Mouse (Mus musculus) spleen, adult 18-20 months (tissue): ENCODE data around the gene Pnpla1.

Source experiments
- DNase-seq, 2 experiments: peaks; one replicate each; pipeline ENCODE4 v3.0.0; 2022; ENCODE audit warnings: mixed read lengths in 2 of 2

Pnpla1 gene

DNA sequence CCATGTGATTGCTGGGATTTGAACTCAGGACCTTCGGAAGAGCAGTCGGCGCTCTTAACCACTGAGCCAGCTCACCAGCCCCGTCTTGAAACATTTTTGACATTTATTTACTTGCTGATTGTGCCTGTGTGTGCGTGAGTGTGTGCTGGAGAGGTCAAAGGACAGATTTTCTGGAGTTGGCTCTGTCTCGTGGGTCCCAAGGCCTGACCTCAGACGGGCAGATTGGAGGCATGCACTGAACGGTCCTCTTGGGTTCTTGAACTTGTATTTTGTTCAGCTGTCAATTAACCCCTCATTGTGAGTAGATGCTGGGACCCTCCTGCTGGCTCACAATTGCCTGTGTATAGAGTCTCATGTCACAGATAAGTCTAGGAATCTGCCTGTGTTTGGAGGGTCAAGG is 28.1 kb downstream of the Pnpla1 start:
- DNase-seq, result no peak

DNA sequence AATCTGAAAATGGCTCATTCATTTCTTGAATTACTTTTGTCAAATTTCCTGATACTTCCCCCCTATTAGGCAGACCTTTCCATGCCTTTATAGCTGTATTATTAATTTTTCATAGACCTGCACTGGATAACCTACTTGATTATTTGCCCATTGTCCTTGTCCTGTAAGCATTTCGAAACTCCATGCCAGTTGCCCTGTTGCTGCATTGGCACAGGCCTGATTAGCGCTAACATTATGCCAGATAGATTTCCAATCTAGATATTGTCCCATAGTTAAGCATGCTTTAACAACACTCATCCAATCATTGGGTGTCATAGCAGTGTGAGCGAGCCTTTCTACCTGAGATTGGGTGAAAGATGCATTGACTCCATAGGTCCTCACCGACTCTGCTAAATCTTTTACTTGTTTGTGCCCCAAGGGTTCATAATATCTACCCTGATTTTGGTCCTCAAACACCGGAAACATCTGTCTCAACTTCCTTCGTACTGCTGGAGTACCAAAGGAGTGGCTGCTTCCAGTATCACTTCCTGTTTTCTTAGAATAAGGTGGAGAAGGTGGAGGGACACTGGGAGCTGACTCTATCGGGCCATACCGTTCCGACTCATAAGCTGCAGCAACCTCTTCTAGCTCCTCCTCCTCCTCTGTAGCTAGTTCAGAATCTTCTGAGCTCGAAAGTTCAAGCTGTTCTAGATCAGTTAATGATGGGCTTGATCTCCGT is 36.0 kb downstream of the Pnpla1 start:
- no peak for DNase-seq

DNA sequence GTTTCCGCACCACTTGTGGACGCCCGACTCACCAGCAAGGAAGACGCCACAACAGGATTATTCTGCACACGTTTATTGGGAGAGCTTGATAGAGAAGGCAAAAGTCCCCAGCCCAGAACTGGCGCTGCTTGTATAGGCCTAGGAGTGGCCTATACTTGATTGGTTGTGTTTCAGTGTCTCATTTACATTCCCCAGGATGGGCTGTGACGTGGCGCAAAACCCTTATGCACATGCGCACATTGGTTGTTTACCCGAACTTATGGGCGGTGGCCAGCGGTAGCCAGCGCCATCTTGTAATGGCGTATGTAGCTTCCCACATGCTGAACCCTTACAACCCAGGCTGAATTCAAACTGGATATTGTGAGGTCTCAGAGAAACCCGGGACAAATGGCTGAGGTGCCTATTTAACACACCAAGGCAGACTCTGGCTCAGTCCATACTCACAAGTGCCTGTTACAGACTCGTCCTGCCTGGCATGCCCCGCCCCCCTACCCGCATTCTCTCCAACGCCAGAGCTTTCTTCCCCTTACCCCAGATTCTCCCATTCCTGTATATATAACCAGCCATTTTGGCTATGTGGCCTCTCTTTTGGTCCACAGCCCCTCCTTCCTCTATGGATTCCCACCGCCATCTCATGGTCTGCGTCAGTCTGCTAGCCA is 37.1 kb downstream of the Pnpla1 start:
- DNase-seq, result no peak

DNA sequence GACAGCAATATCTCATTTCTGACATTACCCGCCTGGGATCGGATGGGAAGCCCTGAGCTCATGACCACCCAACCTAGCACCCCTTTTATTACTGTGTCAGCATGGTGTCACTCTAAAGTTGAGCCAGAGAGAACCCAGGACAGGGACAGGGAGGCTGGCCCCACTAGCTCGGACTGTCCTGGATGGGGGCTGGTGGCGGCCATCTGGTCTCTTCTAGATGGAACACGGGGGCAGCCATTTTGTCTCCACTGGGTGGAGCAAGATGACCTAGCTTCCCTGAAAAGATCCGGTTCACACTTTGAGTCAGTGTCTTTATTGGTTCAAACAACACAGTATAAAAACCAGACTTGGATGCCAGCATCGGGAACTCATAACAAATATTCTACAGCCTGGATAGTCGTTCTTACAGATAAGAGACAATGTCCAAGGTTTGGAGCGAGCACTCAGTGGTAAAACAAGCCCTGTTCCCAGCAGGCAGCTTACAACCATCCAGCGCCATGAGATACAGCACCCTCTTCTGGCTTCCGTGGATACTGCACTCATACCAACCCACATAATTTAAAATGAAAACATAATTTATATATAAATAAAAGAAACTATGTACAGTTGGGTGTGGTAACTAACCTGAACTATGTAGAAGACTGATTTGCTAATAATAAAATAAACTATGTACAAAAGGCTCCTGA is 38.0 kb downstream of the Pnpla1 start:
- DNase-seq, result no peak

DNA sequence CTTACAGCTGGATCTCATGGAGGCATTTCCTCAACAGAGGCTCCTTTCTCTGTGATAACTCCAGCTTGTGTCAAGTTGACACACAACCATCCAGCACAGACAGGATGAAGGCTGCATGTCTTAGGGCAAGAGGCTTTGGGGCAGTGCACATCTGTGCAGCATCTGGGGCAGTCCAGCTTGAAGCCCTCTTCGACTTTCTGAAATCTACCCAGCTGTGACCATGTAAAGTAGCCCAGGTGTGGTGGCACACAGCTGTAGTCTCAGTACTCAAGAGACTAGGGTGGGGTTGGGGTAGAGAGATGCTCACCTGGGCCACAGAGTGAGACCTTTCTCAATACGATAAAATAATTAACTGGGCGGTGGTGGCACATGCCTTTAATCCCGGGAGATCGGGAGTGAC is 39.6 kb downstream of the Pnpla1 start:
- DNase-seq, result no peak

DNA sequence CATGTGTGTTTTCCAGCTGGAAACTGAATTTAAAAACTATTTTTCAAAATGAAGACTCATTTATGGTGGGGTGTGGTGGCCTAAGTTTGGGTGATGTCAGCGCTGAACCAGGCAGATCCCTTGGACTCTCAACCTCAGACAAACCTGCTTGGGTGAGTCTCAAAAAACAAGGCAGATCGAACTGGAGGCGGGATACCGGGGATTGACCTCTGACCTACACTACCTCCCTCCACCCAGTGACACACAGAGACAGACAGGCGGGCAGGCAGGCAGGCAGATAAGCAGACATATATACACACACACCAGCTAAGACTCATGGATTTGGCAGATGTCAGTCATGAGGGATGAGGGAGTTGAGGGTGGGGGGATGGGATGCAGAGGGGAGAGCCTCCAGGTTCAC is 40.0 kb downstream of the Pnpla1 start:
- DNase-seq, result no peak

DNA sequence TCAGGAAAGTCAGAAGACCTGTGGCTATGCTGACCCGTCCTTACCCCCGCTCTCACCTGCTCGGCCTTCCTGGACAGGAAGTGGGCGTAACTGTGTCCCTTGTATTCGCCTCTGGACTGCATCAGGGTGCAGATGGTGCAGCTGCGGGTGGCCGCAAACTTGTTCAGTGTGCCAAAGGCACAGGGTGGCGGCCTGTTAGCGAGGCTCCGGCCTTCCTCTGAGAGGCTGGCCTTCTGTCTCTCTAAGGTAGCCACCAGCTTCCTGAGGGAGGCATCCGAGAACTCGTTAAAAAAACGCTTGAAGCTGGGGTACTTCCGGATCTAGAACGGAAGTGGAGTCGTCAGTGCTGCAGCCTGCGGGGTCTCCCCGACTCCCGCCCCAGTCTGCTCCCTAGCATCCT is 41.2 kb downstream of the Pnpla1 start:
- no peak for DNase-seq

DNA sequence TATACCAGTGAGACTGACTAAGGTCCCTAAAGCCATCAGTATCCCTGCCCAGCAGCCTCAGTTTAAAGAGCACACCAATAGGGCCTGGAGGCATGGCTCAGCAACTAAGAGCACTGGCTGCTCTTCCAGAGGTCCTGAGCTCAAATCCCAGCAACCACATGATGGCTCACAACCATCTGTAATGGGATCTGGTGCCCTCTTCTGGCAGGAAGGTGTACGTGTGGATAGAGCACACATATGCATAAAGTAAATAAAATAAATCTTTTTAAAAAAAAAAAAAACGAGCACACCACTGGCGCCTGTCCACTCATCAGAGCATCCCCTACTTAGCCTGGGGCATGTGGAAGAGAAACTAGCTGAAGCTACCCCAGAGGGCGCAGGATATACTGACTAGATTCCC is 43.3 kb downstream of the Pnpla1 start:
- no peak for DNase-seq

DNA sequence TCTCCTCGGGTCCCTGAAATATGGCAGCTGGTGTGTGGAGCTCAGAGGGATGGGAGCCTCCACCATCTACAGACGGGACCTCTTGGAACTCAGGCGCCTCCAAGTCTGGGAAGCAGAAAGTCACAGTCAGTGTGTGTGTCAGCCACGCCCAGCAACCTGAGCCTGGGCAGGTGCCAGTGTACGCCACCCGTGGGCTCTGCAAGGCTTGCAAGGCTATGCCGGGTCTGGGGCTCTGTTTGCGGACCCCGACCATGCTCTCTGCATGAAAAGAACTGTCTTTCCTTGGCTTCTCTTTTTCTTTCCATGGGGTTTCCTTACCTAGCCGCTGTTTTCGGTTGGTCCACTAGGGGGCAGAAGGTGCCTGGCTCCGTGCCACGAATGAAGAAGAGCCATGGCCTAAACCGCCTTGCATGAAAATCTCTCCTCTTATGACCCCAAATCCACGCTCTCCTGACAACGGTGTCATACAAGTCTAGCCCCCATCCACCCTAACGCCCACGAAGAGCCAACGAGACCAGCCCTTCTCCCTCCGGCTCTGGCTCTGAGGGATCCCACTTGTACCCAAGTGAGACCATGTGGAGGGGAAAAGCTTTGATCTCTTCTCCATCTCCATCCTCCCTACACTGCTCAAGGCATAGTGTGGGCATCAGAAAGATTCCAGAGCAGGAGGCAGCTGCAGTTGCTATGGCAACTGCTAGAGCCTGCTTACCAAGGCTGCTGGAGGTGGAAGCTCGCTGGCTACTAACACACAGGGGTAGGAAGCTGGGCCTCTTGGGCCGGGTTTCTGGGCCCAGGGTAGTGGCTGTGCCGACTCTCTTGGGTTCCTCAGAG is 46.5 kb downstream of the Pnpla1 start:
- DNase-seq, result peak; percentile 27 to 74

DNA sequence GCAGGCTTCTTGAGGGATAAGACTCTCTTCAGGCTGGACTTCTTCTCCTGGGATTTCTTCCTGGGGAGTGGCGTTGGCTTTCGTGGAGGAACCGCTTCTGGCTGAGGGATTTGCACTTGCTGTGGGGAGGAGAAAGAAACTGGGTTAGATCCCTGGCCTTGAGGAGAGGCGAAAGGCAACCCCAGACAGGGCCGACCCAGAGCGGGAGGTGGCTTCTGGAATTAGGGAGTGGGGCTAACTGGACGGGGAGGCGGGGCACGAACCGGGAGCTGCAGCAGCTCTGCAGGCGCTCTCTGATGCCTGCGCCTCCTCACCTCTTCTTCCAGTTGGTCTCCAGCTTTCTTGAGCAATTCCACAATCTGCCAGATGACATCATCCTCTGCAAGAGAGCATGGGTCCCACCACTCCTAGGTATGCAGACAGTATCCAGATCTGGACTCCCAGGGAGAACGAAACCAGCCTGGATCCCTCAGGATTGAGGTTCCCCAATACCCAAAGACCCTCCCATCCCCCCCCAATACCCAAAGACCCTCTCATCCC is 47.2 kb downstream of the Pnpla1 start:
- no peak for DNase-seq

DNA sequence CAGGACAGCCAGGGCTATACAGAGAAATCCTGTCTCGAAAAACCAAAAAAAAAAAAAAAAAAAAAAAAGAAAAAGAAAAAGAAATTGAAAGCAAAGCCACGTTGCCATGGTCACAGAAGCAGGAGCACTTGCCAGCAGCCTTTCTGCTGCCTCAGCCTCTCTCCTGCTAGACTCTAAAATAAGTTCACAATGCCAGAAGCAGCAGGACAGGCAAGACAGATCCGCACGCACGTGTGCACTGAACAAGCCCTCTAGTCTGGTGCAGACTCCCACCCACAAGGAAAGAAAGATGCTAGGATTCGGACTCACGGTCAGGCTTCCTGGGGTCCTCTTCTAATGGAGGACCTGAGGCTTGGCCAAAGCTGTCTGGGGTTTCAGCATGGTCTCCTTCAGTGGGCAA is 49.7 kb downstream of the Pnpla1 start:
- DNase-seq, result no peak

DNA sequence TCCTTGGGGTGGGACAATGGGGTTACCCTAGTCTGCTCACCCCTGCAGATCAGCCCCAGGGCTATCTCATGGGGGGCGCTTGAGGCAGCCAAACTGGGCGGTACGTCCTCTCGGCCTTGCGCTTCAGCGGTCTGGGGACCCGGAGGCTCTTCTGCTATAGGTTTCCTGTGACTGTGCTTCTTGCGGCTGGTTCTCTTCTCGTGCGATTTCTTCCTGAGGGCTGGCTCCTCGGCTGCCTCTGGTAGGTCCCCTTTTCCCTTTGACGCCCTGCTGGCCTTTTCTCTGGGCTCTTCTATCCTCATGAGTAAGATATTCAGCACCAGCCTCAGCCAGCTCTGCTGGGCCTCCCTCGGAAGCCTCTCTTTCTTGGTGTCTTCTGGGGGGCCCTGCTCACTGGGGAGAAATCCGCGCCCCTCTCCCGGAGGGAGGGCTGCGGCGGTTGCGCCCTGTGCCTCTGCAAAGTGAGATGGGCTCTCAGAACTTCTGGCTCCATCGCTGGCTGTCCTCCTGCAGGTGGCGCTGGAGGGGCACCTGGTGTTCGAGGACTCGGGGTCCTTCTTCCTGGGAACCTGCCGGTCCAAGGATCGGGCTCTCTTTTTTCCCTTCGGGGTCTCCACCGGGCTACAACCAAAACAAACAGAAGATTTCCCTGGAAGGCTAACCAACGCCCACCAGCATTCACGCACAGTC is 51.2 kb downstream of the Pnpla1 start:
- peak in 1 of 2 experiments; percentile 34 for DNase-seq

DNA sequence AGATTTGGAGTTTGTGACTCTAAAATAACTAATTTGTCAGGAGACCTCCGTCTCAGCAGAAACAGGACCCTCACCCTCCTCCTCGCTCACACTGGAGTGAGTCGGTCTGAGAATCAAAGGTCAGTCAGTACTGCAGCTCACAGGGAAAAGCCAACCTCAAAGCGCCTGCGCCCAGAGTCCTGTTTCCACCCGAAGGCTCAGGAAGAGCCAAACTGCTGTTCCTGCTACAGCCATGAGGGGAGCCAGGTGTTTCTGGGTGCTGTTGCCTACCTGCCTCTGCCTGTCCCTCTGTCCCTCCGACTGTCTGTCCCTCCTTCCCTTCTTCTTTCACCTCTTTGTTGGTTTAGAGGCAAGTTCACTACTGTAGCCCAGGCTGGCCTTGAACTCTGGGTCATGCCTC is 51.9 kb downstream of the Pnpla1 start:
- no peak for DNase-seq

DNA sequence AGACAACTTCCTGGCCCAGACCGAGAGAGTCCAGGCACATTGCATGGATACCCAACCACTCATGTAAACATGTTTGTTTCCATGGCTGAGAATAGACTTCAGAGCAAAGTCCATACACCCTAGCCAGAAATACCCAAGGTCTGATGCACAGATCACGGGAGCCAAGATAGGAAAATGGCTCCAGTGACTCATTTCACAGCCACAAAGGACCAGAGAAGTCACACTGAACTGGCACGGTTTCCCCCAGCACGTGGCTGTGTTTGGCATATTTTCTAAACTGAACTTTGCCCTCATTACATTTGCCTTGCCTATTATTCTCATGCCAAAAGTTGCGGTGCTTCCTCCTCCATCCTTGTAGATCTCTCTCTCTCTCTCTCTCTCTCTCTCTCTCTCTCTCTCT is 55.0 kb downstream of the Pnpla1 start:
- DNase-seq, result no peak

DNA sequence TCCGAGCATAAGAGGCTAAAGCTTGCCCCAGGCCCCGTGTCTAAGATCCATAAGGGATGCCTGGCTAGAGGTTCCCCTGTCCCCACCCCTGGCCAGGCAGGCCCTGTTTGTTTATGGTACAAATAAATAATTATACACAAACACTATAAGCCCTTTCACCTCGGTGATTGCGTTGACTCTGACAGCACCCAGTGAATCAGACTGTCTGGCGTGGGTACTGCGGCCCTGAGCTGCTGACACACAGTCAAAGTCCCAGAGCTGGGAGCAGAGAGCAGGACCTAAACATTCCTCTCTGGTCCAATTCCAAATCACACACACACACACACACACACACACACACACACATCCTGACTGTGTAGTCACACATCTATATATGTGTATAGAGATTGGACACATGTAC is 55.7 kb downstream of the Pnpla1 start:
- DNase-seq, result no peak

DNA sequence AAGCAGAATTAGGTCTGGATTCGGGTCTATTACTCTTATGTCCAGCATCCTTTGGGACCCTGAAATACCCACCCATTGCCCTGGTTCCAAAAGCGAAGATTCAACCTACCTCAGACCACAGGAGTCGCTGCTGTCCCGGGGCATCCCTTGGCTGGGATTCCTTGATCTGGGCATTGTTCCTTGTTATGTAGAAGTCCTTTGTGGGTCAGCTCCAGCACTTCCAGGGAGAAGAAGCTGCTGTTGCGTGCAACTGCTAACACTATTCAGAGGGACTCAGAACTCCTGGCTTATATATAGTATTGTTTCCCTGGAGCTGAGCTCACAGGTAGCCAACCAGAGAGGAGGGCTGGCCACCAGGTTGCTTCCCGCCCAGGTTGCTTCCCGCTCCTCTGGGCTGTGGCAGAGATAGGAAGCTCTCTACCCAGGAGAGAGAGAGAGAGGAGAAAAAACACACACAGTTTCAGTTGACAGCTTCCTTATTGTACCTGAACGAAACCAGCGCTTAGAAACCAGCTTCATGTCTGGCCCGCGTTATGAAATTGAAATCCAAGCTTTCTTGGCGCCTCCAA is 56.9 kb downstream of the Pnpla1 start, which contains the start of gene 4930539E08Rik:
4930539E08Rik (minus strand) TSS at position 265 of the 569 bp plus-strand sequence.
- no peak for DNase-seq

DNA sequence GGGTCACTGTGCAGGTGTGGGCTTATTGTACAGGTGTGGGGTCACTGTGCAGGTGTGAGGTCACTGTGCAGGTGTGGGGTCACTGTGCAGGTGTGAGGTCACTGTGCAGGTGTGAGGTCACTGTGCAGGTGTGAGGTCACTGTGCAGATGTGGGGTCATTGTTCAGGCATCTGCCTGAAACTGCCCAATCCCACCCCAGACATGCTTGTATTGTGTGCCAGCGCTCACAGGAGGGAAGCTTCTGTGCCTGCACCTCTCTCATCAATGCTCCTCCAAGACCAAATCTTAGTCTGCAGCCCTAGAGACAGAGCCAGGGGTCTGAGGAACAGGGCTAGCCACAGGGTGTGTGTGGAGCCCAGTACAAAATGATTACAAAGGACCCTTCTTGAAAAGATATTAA is 58.3 kb downstream of the Pnpla1 start:
- DNase-seq, result no peak

DNA sequence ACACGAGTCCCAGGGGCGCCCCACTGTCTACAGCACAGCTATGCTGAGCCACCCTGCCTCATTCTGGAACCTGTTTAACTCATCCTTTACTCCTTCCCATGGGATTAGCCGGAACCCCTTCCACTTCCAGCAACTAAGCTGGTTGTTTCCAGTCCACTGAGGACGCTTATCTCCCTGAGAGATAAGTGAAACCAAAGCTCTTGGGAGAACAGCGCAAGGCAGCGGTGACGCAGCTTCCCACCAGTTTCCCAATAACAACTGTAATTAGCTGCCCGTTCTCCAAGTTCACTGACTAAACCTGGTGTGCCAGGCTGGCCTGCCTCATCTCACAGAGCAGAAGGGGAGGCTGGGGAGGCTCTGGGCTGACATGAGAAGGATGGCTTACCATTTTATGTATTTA is 62.9 kb downstream of the Pnpla1 start:
- no peak for DNase-seq

DNA sequence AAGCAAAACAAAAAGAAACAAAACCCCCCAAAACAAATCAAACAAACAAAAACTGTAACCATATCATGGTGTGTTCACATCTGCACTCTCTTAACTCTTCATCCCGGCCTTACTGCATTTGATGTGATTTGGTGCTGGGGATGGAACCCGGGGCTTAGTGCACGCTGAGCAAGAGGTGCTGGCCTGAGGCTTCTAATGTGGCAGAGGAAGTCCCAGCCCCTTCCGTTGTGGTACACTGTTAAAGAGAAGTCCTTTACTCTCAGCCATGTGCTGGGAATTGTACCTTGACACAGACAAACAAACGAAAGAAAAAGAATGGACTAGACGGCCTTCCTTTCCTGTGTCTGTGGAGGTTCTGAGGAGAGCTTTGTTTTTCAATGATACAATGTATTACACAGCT is 63.9 kb downstream of the Pnpla1 start:
- no peak for DNase-seq

DNA sequence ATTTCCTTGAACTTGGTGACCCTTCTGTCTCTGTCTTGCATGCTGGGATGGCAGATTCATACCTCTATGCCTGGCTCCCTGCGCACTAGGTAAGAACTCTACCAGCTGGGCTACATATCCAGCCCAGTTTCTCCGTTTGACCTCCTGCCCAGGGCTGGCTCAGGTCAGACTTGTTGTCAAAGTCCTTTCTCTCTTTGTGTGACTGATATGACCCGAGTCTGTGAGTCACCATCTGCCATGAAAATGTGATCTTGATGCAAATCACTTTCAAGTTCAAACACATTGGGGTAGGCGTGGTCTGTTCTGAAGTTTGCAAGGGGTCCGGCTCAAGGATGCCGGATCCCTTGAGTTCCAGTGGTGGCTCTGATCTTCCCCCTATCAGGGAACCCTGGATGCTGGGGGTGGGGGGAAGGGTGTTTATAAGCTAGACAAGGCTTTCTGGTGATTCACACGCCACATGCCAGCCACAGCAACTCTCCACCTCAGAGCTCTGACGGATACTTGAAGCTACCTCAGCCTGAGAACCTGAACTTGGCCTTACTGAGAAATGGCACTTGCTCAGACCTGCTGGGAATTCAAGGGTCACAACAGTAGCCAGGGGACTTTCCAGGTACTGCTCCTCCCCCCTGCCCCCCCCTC is 66.9 kb downstream of the Pnpla1 start:
- no peak for DNase-seq

DNA sequence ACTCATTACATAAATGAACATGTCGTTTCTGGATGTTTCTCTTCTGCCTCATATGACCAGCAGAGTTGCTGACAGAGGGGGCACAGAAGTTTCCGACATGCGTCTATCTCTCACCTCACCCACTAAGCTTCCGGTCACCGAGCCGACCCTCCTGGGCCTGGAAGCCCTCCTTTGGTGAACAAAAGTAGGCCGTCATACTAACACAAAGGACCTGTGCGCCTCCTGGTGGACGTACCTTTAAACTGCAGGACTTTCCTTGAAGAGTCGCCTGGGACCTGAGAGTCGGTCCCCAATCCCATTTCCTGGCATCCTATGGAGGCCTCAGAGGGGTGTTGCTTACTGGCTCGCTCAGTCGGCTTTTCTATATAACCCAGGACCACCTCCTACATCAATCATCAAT is 68.2 kb downstream of the Pnpla1 start:
- DNase-seq, result peak; percentile 51 to 75
